Mouse (Mus musculus) bone marrow, adult 2 months (tissue): ENCODE data around the gene Thbs3.

Source experiments
- CTCF ChIP-seq: fragments of 200-500 bp; IDR thresholded peaks from 2 replicates; pipeline ENCODE4 v1.5.1; 2011; ENCODE audit warnings: low read length, control low read depth; ENCODE audit not compliant: control insufficient read depth, insufficient read depth
- POLR2A ChIP-seq: fragments of 200-500 bp; IDR thresholded peaks from 2 replicates; pipeline ENCODE4 v1.6.1; 2011; ENCODE audit warnings: low read depth, mild to moderate bottlenecking, control low read depth, low read length, borderline replicate concordance; ENCODE audit not compliant: control insufficient read depth

- TF ChIP-seq CTCF (peak; percentile 91), POLR2A (no peak)
Measured at GRCm38 (mm10) chr3:89215853-89216252, 873 bp downstream of the Thbs3 start.
